Mouse (Mus musculus): Measurements from ENCODE around the gene Usp34.
"Not testable (repeated sequence)": the region's sequence is repeated elsewhere in the genome, so short reads cannot be mapped to it uniquely, and the experiment has no call there.

The Usp34 gene

DNA sequence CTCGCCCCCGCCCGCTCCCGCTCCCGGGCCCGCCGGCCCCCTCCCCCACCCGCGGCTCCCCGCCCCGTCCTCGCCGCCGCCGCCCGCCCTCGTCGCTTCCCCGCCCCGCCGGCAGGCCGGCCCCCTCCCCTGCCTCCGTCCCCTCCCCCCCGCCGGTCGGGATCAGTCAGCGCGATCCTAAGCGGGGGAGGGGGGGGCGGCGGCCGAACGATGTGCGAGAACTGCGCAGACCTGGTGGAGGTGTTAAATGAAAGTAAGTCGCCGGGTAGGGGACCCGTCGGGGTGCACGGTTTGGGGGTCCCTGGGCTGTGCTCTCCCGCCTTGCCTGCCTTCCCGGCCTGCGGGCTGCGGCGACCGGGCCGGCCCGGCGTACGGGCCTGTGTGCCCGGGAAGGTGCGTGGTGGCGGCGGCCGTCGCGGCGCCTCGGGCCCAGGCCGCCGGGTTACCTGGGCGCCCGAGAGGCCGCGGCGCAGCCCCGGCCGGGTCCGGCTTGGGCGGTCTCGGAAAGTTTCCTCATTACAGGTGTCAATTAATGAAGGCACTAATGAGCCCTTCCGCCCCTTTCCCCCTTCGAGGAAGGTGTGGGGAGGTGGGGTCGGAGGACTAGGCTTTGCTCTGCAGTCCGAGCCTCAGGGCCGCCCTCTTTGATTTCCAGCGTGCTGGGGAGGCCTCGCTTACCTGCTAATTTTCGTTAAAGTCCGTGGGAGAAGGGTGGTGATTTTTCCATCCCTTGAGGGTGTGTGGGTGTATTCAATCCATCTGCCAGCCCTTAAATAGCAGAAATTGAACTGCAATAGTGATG, at the start of gene Usp34:
Usp34 (plus strand) TSS at position 132 of the 802 bp plus-strand sequence.
- DNase-seq = peak; percentile 66 to 77

GRCm38 (mm10) chr11:23259073-23259472, 47.6 kb upstream of the Usp34 start:
- DNase-seq = no peak

DNA sequence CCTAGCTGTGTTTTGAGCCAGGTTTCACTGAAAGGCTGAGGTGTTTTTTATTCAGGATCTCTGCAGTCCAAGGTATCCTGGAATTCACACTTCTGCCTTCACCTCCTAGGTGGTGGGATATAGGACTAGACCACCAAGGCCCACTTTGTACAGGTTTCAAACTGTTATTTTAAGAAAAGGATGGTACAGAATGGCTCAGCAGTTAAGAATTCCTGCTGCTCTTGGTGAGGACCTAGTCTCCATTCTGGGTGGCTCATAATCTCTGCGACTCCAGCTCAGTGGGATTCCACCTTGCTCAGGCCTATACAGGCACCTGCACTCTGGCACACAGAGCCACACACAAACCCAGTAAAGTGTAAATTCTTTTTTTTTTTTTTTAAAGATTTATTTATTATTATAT, 47.2 kb upstream of the Usp34 start:
- DNase-seq = no peak

DNA sequence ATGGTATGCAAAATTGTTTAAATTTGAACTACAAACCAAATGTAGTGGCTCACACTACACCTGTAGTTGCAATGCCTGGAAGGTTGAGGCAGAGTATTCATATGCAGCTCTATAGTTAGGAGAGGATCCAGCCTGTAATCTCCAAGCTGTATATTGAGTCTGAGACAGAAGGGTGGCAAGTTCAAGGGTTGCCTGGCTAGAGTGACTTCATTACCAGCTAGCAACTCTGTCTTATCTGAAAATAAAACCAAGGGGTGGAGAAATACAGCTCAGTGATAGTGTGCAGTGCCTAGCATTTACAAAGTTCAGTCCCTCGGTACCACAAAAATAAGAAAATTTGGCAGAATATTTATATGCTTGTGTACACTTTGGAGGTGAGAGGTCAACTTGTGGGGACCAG, 46.5 kb upstream of the Usp34 start:
- no peak for DNase-seq

DNA sequence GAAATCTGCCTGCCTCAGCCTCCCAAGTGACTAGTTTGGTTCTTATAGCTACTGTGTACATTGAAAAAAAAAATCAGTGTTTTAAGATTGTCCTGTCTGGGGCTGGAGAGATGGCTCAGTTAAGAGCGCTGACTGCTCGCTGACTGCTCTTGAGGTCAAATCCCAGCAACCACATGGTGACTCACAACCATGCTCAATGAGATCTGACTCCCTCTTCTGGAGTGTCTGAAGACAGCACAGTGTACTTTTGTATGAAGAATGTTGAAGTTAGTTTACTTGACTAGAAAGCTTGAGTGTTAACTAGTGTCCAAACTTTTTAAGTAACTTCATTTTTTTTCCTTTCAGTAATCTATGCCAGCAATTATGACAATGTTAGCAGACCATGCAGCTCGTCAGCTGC, 45.2 kb upstream of the Usp34 start:
- peak in 1 of 2 experiments; percentile 7 for DNase-seq

DNA sequence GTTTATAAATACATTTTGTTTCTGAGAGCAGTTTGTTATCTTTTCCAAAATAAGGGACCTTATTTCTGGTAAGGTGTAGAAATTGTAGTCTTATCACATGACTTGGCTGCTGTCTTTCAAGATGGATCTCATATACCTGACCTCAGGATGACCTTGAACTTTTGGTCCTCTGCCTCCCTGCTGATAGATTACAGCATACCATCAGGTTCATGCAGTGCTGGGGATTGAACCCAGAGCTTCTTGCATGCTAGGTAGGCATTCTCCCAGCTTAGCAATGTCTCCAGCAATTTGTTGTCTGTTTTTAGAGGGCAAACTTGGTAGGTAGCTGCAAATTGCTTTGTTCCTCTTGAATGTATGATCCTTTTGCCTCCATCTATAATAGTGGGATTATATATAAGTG, 41.7 kb upstream of the Usp34 start:
- no peak for DNase-seq

DNA sequence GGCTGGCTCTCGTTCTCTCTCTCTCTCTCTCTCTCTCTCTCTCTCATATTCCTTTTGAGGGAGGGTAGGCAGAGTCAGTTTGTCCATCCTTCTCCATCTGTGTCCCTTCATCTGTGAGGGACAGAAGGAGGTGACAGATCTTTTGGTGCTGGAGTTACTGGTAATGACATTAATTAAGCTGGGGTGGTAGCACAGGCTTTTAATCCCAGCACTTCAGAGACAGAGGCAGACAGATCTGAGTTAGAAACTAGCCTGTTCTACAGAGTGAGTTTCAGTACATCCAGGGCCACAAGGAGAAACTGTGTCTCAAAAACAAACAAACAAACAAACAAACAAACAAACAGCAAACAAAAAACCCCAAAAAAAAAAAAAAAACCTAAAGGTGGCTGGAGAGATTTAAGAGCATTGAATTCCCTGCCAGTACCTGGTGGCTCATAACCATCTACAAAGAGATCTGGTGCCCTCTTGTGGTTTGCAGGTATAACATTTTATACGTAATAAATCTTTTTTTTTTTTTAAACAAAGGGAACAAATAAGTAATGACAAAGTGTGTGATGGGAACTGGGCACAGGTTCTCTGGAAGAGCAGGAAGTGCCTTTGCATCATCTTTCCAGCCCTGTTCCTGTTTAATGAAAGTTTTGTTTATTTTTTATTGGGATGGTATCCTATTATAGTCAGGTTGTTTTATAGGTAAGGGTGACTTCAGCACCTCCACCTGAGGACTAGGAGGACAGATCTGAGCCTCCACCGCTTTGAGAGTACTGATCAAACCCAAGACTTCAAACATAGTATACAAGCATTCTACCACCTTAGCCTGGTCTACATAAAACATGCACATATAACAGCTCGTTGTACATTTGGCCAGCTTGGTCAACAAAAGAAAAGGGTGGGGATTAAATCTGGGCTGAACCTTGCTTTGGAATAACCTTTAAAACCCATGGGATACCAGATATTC, 34.6 kb upstream of the Usp34 start:
- peak in 1 of 2 experiments; percentile 34 for DNase-seq

GRCm38 (mm10) chr11:23275780-23276179, 30.9 kb upstream of the Usp34 start:
- no peak for DNase-seq

GRCm38 (mm10) chr11:23284469-23284868, 22.2 kb upstream of the Usp34 start:
- no peak for DNase-seq

DNA sequence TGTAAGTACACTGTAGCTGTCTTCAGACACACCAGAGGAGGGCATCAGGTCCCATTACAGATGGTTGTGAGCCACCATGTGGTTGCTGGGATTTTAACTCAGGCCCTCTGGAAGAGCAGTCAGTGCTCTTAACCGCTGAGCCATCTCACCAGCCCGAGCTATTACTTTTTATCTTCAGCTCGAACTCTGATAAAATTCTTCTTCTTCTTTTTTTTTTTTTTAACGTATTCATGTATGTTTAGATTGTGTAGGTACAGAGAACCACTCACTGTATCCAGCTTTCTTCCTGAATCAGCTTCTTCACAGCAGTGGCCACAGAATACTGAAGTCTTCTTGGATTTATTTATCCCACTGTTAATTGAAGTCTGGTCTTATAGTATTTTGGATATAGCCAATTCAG, 17.8 kb upstream of the Usp34 start:
- not testable (repeated sequence) for DNase-seq

- DNase-seq = no peak
Observed at GRCm38 (mm10) chr11:23297379-23297778, 9.3 kb upstream of the Usp34 start.

DNA sequence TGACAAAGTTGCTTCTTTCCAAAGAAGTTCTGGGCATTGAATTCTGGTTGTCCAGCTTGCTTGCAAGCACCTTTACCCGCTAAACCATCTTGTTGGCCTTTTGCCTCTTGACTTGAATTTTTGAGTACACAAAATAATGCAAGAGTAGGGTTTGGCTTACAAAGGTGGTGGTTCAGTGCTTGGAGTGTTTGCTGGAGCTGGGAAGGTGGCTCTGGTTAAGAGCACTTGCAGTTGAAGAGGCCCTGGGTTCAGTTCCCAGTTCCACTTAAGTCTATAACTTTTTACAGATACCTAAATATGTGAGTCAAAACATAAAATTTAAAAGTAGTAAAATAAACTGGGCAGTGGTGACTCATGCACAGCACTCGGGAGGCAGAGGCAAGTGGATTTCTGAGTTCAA, 8.4 kb upstream of the Usp34 start:
- DNase-seq = peak; percentile 71 to 74

GRCm38 (mm10) chr11:23299910-23300309, 6.8 kb upstream of the Usp34 start:
- no peak for DNase-seq

DNA sequence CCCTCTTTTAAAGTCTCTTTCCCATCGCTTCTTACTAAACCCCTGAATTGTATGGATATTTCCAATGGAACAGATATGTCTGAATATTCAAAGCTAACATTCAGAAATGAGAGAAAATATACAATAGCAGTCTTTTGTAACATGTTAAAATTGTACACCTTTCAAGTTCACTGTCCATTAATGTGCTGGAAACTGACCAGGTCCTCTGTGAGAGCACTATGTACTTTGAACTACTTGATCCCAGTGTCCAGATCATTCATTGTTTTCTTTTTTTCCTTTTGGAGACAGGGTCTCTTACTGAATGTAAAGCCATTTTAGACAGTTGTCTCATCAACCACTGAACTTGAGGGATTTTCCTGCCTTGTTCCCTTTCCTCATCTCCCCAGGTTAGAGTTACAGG, 3.6 kb upstream of the Usp34 start:
- DNase-seq = no peak

GRCm38 (mm10) chr11:23305101-23305672, 1.5 kb upstream of the Usp34 start:
- not testable (repeated sequence) for DNase-seq

- peak; percentile 97 to 98 for DNase-seq
Observed at GRCm38 (mm10) chr11:23305673-23306608, 754 bp upstream of the Usp34 start.

DNA sequence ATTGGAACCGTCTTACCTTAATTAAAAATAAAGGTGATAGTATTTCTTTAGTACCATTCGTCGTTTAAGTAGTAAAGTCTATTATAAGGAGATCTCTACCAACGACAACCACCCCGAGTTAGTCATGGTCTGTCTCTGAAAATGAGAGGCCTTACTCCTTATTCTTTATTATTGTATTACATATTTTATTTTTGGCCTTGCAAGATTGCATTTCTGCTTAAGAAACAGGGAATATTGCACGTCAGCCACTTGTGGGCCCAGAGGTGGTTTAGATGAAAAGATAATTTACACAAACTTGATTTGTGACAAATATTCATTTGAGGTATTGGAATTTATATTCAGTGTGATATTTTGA, 848 bp downstream of the Usp34 start:
- no peak for DNase-seq

GRCm38 (mm10) chr11:23313496-23313895, 6.8 kb downstream of the Usp34 start:
- no peak for DNase-seq

DNA sequence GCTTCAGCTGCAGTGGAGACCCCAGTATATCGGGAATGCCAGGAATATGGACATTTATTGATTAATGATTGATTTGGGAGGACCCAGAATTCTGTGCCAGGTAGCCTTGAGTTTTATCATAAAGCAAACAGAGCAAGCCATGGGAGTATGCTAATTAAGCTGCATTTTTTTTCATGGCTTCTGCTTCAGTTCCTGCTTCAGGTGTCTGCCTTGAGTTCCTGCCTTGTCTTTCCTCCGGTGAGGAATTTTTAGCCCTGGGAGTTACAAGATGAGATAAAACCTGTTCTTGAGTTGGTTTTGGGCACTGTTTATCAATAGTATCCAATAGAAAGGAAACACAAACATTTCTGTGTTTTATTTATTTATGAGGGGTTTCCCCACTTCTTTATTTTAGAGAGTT, 22.7 kb downstream of the Usp34 start:
- no peak for DNase-seq

GRCm38 (mm10) chr11:23332136-23332535, 25.4 kb downstream of the Usp34 start:
- DNase-seq = no peak

DNA sequence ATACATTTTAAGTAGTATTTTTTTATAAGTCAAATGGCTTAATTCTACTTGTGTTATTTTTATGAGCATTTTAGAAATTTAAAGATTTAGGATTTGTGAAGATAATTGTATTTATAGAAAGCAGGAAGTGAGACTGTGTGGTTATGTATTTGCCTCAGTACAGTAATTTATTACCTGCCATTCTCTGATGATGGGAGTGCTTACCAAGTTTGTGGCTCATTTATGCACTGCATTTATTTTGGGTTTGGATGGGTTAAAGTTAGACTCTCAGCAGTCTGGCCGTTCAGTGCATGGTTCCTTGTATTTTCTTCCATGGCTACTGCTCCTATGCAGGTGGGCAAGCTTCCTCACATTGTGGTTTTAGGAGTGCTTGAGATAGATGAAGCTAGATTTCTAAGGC, 28.5 kb downstream of the Usp34 start:
- no peak for DNase-seq

GRCm38 (mm10) chr11:23357226-23357625, 50.5 kb downstream of the Usp34 start:
- not testable (repeated sequence) for DNase-seq

Data from lung, adult 18-20 months (tissue).